Mouse (Mus musculus) heart, adult 11 months (tissue): ENCODE measurements at regions not wholly inside any gene's neighbourhood (a gene's known extent, or its start where the extent isn't known, plus 50 kb on each side); places are given as distances from the start of the nearest gene placed in this dataset.
A peak's percentile ranks its signal among the peaks of the same experiment; 100 is the strongest.

Experiments
- DNase-seq: peaks from one replicate; pipeline ENCODE4 v3.0.0; 2022

GRCm38 (mm10) chr8:47769452-47769851 is 52.5 kb upstream of the Cldn24 start:
- DNase-seq = no peak

DNA sequence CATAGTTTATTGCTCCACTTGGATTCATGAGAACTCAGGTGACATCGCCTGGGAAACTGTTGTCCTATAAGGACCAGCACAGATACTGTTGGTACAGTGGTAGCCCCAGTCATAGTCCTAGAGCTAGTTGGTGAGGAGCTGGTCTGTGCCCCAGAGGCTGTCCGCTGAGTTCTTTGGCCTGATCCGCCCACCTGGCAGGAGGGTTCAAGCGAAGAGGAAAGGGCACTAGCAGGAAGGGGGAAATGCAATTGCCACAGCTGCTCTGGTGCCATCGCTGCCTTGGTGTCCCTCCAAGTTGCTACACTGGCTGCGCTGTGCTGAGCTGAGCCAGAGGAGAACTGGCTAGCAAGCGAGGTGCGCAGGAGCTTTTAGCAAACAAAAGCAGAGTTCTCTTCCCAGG is 53.2 kb upstream of the Cldn24 start:
- no peak for DNase-seq

DNA sequence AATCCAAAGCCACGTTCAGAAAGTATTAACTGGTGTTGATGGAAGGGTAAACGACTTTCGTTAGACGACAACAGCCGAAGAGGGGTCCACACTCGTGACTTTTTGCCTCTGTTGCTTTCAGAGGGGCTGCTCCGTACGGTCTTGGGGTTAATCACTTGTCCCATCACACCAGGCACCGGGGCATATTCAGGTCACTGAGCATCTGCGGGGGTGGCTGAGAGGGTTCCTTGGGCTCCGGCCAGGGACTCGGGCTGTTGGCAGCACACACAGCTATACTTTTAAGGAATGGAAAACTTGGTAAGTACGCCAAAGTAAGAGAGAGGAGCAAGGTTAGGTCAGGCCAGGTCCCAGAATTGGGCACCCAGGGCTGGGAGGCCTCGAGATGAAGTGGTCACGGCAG is 50.7 kb upstream of the Cdkn2aip start:
- peak; percentile 93 for DNase-seq

DNA sequence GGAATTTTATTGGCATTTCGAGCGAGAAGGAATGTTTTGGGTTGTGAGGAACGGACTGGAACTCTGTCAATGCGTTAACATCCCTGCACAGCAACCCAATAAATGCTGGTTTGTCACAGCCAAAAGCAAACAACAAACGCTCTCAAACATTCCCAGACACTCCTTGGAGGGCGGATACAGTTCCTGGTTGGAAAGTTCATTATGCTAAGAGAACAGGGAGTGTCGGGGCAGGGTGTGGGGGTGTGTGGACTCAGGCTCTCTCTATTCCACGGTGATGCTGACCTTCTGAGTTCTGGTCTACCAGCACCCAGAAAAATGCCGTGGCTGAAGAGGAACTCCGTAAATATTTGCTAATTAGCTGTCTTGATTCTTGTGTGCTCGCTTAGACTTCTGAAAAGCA is 50.3 kb upstream of the Cdkn2aip start:
- no peak for DNase-seq
